ENCODE assay signal across 16 mouse cellular contexts in genomic region chr1:153493338-153493737, GRCm38 (mm10). TPM values are rescaled to one million over a fixed set of nuclear protein-coding genes. Genes with fewer than 3 reads are reported as not detected.
DNase-seq lines count a peak whose midpoint lies in the region; TF ChIP-seq lines count a peak whose summit lies in the region.
"Had no signal": no experiment of that assay in that cellular context is flagged by ENCODE, and none has a peak within 500 bp of the region (broad histone marks: within the 10 kb centered on the region; RNA-seq: fewer than 3 reads in every experiment).

No protein-coding gene starts in this region.

- H3K79me3 ChIP-seq in C2C12 (ENCODE audit: low read depth) = no peaks in the 10 kb centered on the region

- WGBS in heart, adult 2 months = 54% methylated on average over 4 of the region's 4 CpGs

- H3ac ChIP-seq in C2C12 (ENCODE audit: control insufficient read depth, insufficient read length, low read depth) = no peak overlapping the region

- TF ChIP-seq POLR2A in heart, adult 2 months (IDR thresholded peaks at IDR 0.05; ENCODE audit: insufficient read depth, low read depth, low read length) = no peak

- TF ChIP-seq EP300 in heart, adult 2 months (IDR thresholded peaks at IDR 0.05; ENCODE audit: insufficient read depth, low read depth, low read length) = no peak

- no peak overlapping the region for H3K4me3 ChIP-seq in heart, adult 2 months
- no peak overlapping the region for H3K4me3 ChIP-seq in C2C12 (ENCODE audit: insufficient read depth, poor library complexity, severe bottlenecking)
- H3K4me3 ChIP-seq: layer of hippocampus, adult 2 months; limb, embryonic 15.5 days had no signal

- peaks cover 2% of the 10 kb centered on the region; the same call in 1 of the 2 replicates for H3K4me1 ChIP-seq in heart, adult 2 months (ENCODE audit: control insufficient read depth, insufficient read depth, low read length)
- H3K4me1 ChIP-seq: limb, embryonic 15.5 days had no signal

- H3K79me2 ChIP-seq in heart, adult 2 months (replicated peaks; ENCODE audit: control insufficient read depth, insufficient read depth, low read length) = no peaks in the 10 kb centered on the region
- no peaks in the 10 kb centered on the region for H3K79me2 ChIP-seq in C2C12 (ENCODE audit: control insufficient read depth, insufficient read depth)

- no peak for TF ChIP-seq CTCF in heart, adult 2 months (IDR thresholded peaks at IDR 0.05)
- no peak for TF ChIP-seq CTCF in C2C12 (IDR thresholded peaks at IDR 0.05; ENCODE audit: control insufficient read depth, insufficient read depth, insufficient read length)

- no peaks in the 10 kb centered on the region for H3K36me3 ChIP-seq in heart, adult 2 months (ENCODE audit: control insufficient read depth, insufficient read depth, low read length)
- H3K36me3 ChIP-seq in C2C12 (ENCODE audit: control insufficient read depth, insufficient read depth) = no peaks in the 10 kb centered on the region
- H3K36me3 ChIP-seq: limb, embryonic 15.5 days had no signal

- H3K9ac ChIP-seq in heart, adult 2 months (ENCODE audit: low read depth, low read length) = no peak overlapping the region
- H3K9ac ChIP-seq: limb, embryonic 15.5 days; lung, embryonic 14.5 days had no signal

- no peaks in the 10 kb centered on the region for H3K27me3 ChIP-seq in heart, adult 2 months (ENCODE audit: control insufficient read depth, insufficient read depth, low read length)
- no peaks in the 10 kb centered on the region for H3K27me3 ChIP-seq in C2C12 (ENCODE audit: control insufficient read depth, insufficient read depth, insufficient read length)
- H3K27me3 ChIP-seq: limb, embryonic 15.5 days had no signal

- intact Hi-C loops in heart, adult 2 months (cut with DNase I) = no loop called here

- H3K27ac ChIP-seq in heart, adult 2 months = no peak overlapping the region
- H3K27ac ChIP-seq: layer of hippocampus, adult 2 months; limb, embryonic 15.5 days had no signal

- peak; percentile 87 for DNase-seq in heart, adult 11 months
- DNase-seq in heart, adult 2 months = no peak
- DNase-seq in ZHBTc4 (ENCODE audit: low read depth, low spot score) = peak; percentile 80
- peak; percentile 82 for DNase-seq in kidney, adult 9 months
- DNase-seq in thymus, postnatal 4 days = no peak
- DNase-seq in Muller cell, postnatal 12 days (ENCODE audit: inconsistent ontology term) = no peak
- no peak for DNase-seq in thymus, postnatal 10 days (ENCODE audit: low spot score in 2 of 2)
- DNase-seq: cerebellum, adult 8-10 months; gastrocnemius, postnatal 14 days; heart, postnatal 36 days; lung, embryonic 14.5 days; right cerebral cortex, postnatal 25 days; thymus, postnatal 25 days had no signal

TF ChIP-seq in C2C12, 6 proteins besides CTCF, POLR2A, EP300 and RAD21:
- peak; percentile 75 for TF ChIP-seq USF1 (IDR thresholded peaks at IDR 0.05; ENCODE audit: low read depth)
- no peak for TF ChIP-seq FOSL1 (IDR thresholded peaks at IDR 0.05; ENCODE audit: insufficient read depth, low read length, poor library complexity, severe bottlenecking)
- no peak for TF ChIP-seq MYOD1 (IDR thresholded peaks at IDR 0.05; ENCODE audit: control insufficient read depth, insufficient read length, low read depth)
- TF ChIP-seq MYOG (IDR thresholded peaks at IDR 0.05; ENCODE audit: control insufficient read depth, extremely low read depth, insufficient read length) = no peak

RNA-seq across cellular contexts. Expression of gene Dhx9, which starts 5.9 kb away (rescaled TPM):
- 10 to 100 TPM; 44.0 to 45.4 TPM for total RNA-seq in heart, adult 2 months (2021)
- polyA plus RNA-seq in heart, adult 2 months (2012; rRNA removed) = 10.1 and 22.2 TPM in 2 replicates
- 53.1 TPM for polyA plus RNA-seq in C2C12 (2012; fragmentation: generic; extraction: Trizol)

RNA-seq across cellular contexts. Expression of gene Npl, which starts 56.5 kb away (rescaled TPM):
- total RNA-seq in heart, adult 2 months (2021) = 1 to 10 TPM; 1.5 to 2.1 TPM
- 0.43 and 0.70 TPM in 2 replicates for polyA plus RNA-seq in heart, adult 2 months (2012; rRNA removed)
- polyA plus RNA-seq in C2C12 (2012; fragmentation: generic; extraction: Trizol) = 0.26 TPM

Comparison
In these comparisons a context has a peak if more than half of its experiments do, and no peak if none do; other contexts are left out.
1. DNase-seq: peak in heart, adult 11 months (single experiment), ZHBTc4 (single experiment) and kidney, adult 9 months (single experiment); none in heart, adult 2 months (0 of 2), thymus, postnatal 4 days (single experiment), Muller cell, postnatal 12 days (single experiment) and thymus, postnatal 10 days (0 of 2).